Mouse (Mus musculus) megakaryocyte, embryonic 14.5 days (primary cell): ENCODE measurements around the gene Hspbp1.

Experiments used
- FLI1 ChIP-seq: IDR thresholded peaks from 2 replicates; pipeline ENCODE4 v1.6.1; 2012; ENCODE audit warnings: low read length, inconsistent platforms, mixed read lengths
- GATA1 ChIP-seq: IDR thresholded peaks from 3 replicates; pipeline ENCODE4 v1.6.1; 2012; ENCODE audit warnings: mixed read lengths, low read length, inconsistent platforms, borderline replicate concordance

- no peak for TF ChIP-seq GATA1
- no peak for TF ChIP-seq FLI1
These were observed 20.2 kb upstream of the Hspbp1 start for GRCm38 (mm10) chr7:4705098-4705497.
